Mouse (Mus musculus) MEL (cell line): ENCODE measurements around the gene Lama5. TPM values are rescaled to one million over a fixed set of nuclear protein-coding genes. Genes with fewer than 3 reads are reported as not detected.

Experiments used
- DNase-seq: peaks from one replicate; pipeline ENCODE4 v3.0.0; 2011; ENCODE audit warnings: low read depth, low spot score
- H3K27ac ChIP-seq: 2 replicates; pipeline ENCODE4 v1.5.1; 2012; ENCODE audit warnings: low read depth, mild to moderate bottlenecking, control low read depth, low read length, moderate library complexity; ENCODE audit not compliant: control insufficient read depth
- H3K27me3 ChIP-seq, 2 experiments: fragments of 150-350 bp in 1 of 2; sonication (generic) in 1 of 2; 2 replicates each; pipeline ENCODE4 v1.6.1; 2012; ENCODE audit warnings: low read length in 2 of 2, mild to moderate bottlenecking in 2 of 2, improper control_type of control experiment in 1 of 2, moderate library complexity in 1 of 2; ENCODE audit not compliant: insufficient read depth in 2 of 2, control insufficient read depth in 1 of 2
- H3K36me3 ChIP-seq, 2 experiments: 2 replicates each; pipeline ENCODE4 v1.6.1; 2012 to 2014; ENCODE audit warnings: low read length in 2 of 2, improper control_type of control experiment in 1 of 2, inconsistent platforms in 1 of 2, mild to moderate bottlenecking in 1 of 2; ENCODE audit not compliant: insufficient read depth in 2 of 2, control insufficient read depth in 1 of 2
- H3K4me1 ChIP-seq, 2 experiments: fragments of 150-350 bp in 1 of 2; sonication (generic) in 1 of 2; 2 replicates each; pipeline ENCODE4 v1.6.1; 2012; ENCODE audit warnings: low read length in 2 of 2, improper control_type of control experiment in 1 of 2, mild to moderate bottlenecking in 1 of 2; ENCODE audit not compliant: insufficient read depth in 2 of 2, control insufficient read depth in 1 of 2
- H3K4me3 ChIP-seq, 2 experiments: fragments of 150-350 bp in 1 of 2; sonication (generic) in 1 of 2; 2 replicates each; pipeline ENCODE4 v1.5.1; 2012; ENCODE audit warnings: low read depth in 2 of 2, low read length in 2 of 2, mild to moderate bottlenecking in 2 of 2, moderate library complexity in 2 of 2, control low read depth in 1 of 2, improper control_type of control experiment in 1 of 2; ENCODE audit not compliant: control insufficient read depth in 1 of 2, insufficient read depth in 1 of 2
- H3K79me2 ChIP-seq: 2 replicates; pipeline ENCODE4 v1.6.1; 2012; ENCODE audit warnings: mild to moderate bottlenecking, low read length, moderate library complexity; ENCODE audit not compliant: control insufficient read depth, poor library complexity, insufficient read depth
- H3K9ac ChIP-seq: 2 replicates; pipeline ENCODE4 v1.6.1; 2012; ENCODE audit warnings: low read depth, mild to moderate bottlenecking, control low read depth, low read length, moderate library complexity; ENCODE audit not compliant: control insufficient read depth, poor library complexity, severe bottlenecking
- H3K9me3 ChIP-seq: fragments of 150-350 bp; sonication (generic); replicated peaks from 2 replicates; pipeline ENCODE4 v1.6.1; 2012; ENCODE audit warnings: mild to moderate bottlenecking, low read length, improper control_type of control experiment, moderate library complexity; ENCODE audit not compliant: insufficient read depth
- BHLHE40 ChIP-seq: IDR thresholded peaks from 2 replicates; pipeline ENCODE4 v1.6.1; 2012; ENCODE audit warnings: low read depth, mild to moderate bottlenecking, inconsistent platforms, low read length, improper control_type of control experiment, borderline replicate concordance
- CHD1 ChIP-seq: IDR thresholded peaks from 2 replicates; pipeline ENCODE4 v1.6.1; 2012; ENCODE audit warnings: low read depth, mild to moderate bottlenecking, inconsistent platforms, low read length, improper control_type of control experiment
- CHD2 ChIP-seq: IDR thresholded peaks from 2 replicates; pipeline ENCODE4 v1.6.1; 2011; ENCODE audit warnings: low read length, improper control_type of control experiment
- CTCF ChIP-seq, 3 experiments: IDR thresholded peaks in 2 of 3; conservative IDR thresholded peaks in 1 of 3; 2 replicates each; pipeline ENCODE4 v1.5.1; 2011 to 2012; ENCODE audit warnings: low read length in 3 of 3, low read depth in 2 of 3, mild to moderate bottlenecking in 2 of 3, improper control_type of control experiment in 1 of 3, inconsistent platforms in 1 of 3, mixed read lengths in 1 of 3, moderate library complexity in 1 of 3; ENCODE audit not compliant: control insufficient read depth in 1 of 3, insufficient read depth in 1 of 3, poor library complexity in 1 of 3, severe bottlenecking in 1 of 3
- E2F4 ChIP-seq: IDR thresholded peaks from 2 replicates; pipeline ENCODE4 v1.6.1; 2011; ENCODE audit warnings: low read depth, low read length, improper control_type of control experiment, borderline replicate concordance
- EP300 ChIP-seq, 2 experiments: IDR thresholded peaks; 2 replicates each; pipeline ENCODE4 v1.6.1; 2011; ENCODE audit warnings: improper control_type of control experiment in 2 of 2, low read length in 2 of 2, low read depth in 1 of 2, mild to moderate bottlenecking in 1 of 2
- ETS1 ChIP-seq: IDR thresholded peaks from 2 replicates; pipeline ENCODE4 v1.6.1; 2012; ENCODE audit warnings: low read depth, mild to moderate bottlenecking, inconsistent platforms, low read length, improper control_type of control experiment, moderate library complexity
- GATA1 ChIP-seq: IDR thresholded peaks from 2 replicates; pipeline ENCODE4 v1.6.1; 2011; ENCODE audit warnings: low read depth, low read length, improper control_type of control experiment
- JUND ChIP-seq: IDR thresholded peaks from 2 replicates; pipeline ENCODE4 v1.6.1; 2011; ENCODE audit warnings: low read depth, mild to moderate bottlenecking, improper control_type of control experiment, low read length
- MAFK ChIP-seq: IDR thresholded peaks from 2 replicates; pipeline ENCODE4 v1.6.1; 2011; ENCODE audit warnings: low read depth, mild to moderate bottlenecking, low read length, improper control_type of control experiment, borderline replicate concordance
- MAZ ChIP-seq: IDR thresholded peaks from 2 replicates; pipeline ENCODE4 v1.6.1; 2012; ENCODE audit warnings: low read depth, mild to moderate bottlenecking, inconsistent platforms, low read length, improper control_type of control experiment
- MEF2A ChIP-seq: IDR thresholded peaks from 2 replicates; pipeline ENCODE4 v1.6.1; 2014; ENCODE audit warnings: low read depth, mild to moderate bottlenecking, inconsistent platforms, low read length, improper control_type of control experiment; ENCODE audit not compliant: poor library complexity, insufficient replicate concordance, severe bottlenecking; ENCODE audit errors: extremely low read depth
- MXI1 ChIP-seq: IDR thresholded peaks from 2 replicates; pipeline ENCODE4 v1.6.1; 2011; ENCODE audit warnings: mild to moderate bottlenecking, low read depth, low read length, improper control_type of control experiment
- MYB ChIP-seq: IDR thresholded peaks from 2 replicates; pipeline ENCODE4 v1.6.1; 2011; ENCODE audit warnings: mild to moderate bottlenecking, low read depth, low read length, improper control_type of control experiment
- MYC ChIP-seq: IDR thresholded peaks from 2 replicates; pipeline ENCODE4 v1.6.1; 2011; ENCODE audit warnings: low read depth, mild to moderate bottlenecking, low read length, improper control_type of control experiment, moderate library complexity
- POLR2A ChIP-seq, 2 experiments: IDR thresholded peaks; 2 replicates each; pipeline ENCODE4 v1.6.1; 2011 to 2012; ENCODE audit warnings: low read length in 2 of 2, mild to moderate bottlenecking in 2 of 2, control low read depth in 1 of 2, improper control_type of control experiment in 1 of 2, low read depth in 1 of 2, moderate library complexity in 1 of 2; ENCODE audit not compliant: control insufficient read depth in 1 of 2, insufficient read depth in 1 of 2, poor library complexity in 1 of 2
- POLR2AphosphoS5 ChIP-seq: IDR thresholded peaks from 2 replicates; pipeline ENCODE4 v1.6.1; 2012; ENCODE audit warnings: low read depth, borderline replicate concordance, mild to moderate bottlenecking, inconsistent platforms, low read length, moderate library complexity, mixed read lengths
- SMC3 ChIP-seq: IDR thresholded peaks from 2 replicates; pipeline ENCODE4 v1.6.1; 2011; ENCODE audit warnings: low read depth, low read length, improper control_type of control experiment
- TAL1 ChIP-seq: IDR thresholded peaks from 2 replicates; pipeline ENCODE4 v1.6.1; 2012; ENCODE audit warnings: mild to moderate bottlenecking, inconsistent platforms, low read length, moderate library complexity, mixed read lengths
- TCF12 ChIP-seq: IDR thresholded peaks from 2 replicates; pipeline ENCODE4 v1.6.1; 2014; ENCODE audit warnings: low read depth, mild to moderate bottlenecking, inconsistent platforms, low read length, improper control_type of control experiment, moderate library complexity
- UBTF ChIP-seq: IDR thresholded peaks from 2 replicates; pipeline ENCODE4 v1.6.1; 2012; ENCODE audit warnings: low read depth, mild to moderate bottlenecking, inconsistent platforms, low read length, improper control_type of control experiment, moderate library complexity, borderline replicate concordance; ENCODE audit not compliant: insufficient read depth
- polyA plus RNA-seq, 2 experiments: library from polyadenylated mRNA; stranded (reverse) in 1 of 2; unstranded in 1 of 2; fragments of >175 nt in 1 of 2; fragments of >200 nt in 1 of 2; gene quantifications; 2 replicates each; pipeline versions ENCODE4 v1.2.1 to v1.2.4; 2012; ENCODE audit warnings: low replicate concordance in 2 of 2, low read depth in 1 of 2; ENCODE audit not compliant: insufficient read length in 2 of 2, insufficient read depth in 1 of 2, missing spikeins in 1 of 2
- total RNA-seq: library from RNA; depleted of rRNA; stranded (reverse); fragments of 300-350 nt; gene quantifications from 2 replicates; pipeline ENCODE4 v1.2.3, GENCODE M21; 2012

Lama5 gene
- total and polyA plus RNA-seq, 3 experiments, result 6.1 to 14.6 TPM; not detected in 1

DNA sequence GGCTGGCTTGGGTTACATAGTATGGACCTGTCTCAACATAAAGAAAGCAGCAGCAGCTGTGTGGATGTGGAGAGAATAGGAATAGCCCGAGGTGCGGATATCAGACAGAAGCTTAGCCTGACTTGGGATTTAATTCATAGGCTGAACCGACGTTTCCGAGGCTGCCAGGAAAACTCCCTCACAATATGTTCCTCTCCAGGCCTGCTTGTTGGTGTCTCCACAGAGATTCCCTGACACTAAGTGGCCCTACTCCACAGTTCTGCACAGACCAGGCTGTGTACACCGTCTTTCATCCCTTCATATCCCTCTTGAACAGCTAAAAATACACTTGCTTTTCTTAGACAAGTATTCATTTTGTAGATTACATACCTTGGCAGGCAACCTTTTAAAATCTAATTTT lies 78.3 kb downstream of the Lama5 start:
- H3K9me3 ChIP-seq, result no peaks in the 10 kb centered on the region
- no peak overlapping the region for H3K4me3 ChIP-seq
- H3K36me3 ChIP-seq, result peaks cover 4 to 42% of the 10 kb centered on the region in 2 experiments; a peak in 3 of 4 replicates
- DNase-seq, result no peak
- H3K27me3 ChIP-seq, result no peaks in the 10 kb centered on the region
- peaks cover 0 to 4% of the 10 kb centered on the region in 2 experiments; a peak in 1 of 4 replicates for H3K4me1 ChIP-seq
- H3K27ac ChIP-seq, result no peak overlapping the region
- no peak for TF ChIP-seq POLR2AphosphoS5
- no peak overlapping the region for H3K9ac ChIP-seq
- no peaks in the 10 kb centered on the region for H3K79me2 ChIP-seq

GRCm38 (mm10) chr2:180146091-180146490 lies 79.6 kb downstream of the Lama5 start:
- Histone ChIP-seq H3K9me3 (no peaks in the 10 kb centered on the region), H3K36me3 (peaks cover 4 to 41% of the 10 kb centered on the region in 2 experiments; a peak in 3 of 4 replicates), H3K4me1 (peaks cover 0 to 4% of the 10 kb centered on the region in 2 experiments; a peak in 1 of 4 replicates), H3K9ac (no peak overlapping the region), H3K79me2 (no peaks in the 10 kb centered on the region), H3K27me3 (no peaks in the 10 kb centered on the region), H3K4me3 (no peak overlapping the region), H3K27ac (no peak overlapping the region)
- no peak for DNase-seq
- TF ChIP-seq UBTF, result no peak
- no peak for TF ChIP-seq TCF12
- TF ChIP-seq TAL1, result no peak
- TF ChIP-seq BHLHE40, result no peak
- no peak for TF ChIP-seq CHD1
- no peak for TF ChIP-seq E2F4
- TF ChIP-seq POLR2A (IDR thresholded peaks at IDR 0.05; ENCODE audit: control insufficient read depth in 1 of 2, insufficient read depth in 1 of 2, low read depth in 1 of 2, low read length in 2 of 2, poor library complexity in 1 of 2), result no peak
- no peak for TF ChIP-seq POLR2AphosphoS5
- no peak for TF ChIP-seq MAFK
- no peak for TF ChIP-seq CHD2
- no peak for TF ChIP-seq EP300 (IDR thresholded peaks at IDR 0.05; ENCODE audit: low read depth in 1 of 2, low read length in 2 of 2)
- TF ChIP-seq SMC3, result no peak
- TF ChIP-seq MAZ, result no peak
- TF ChIP-seq MYC, result no peak

- H3K27me3 ChIP-seq, result no peaks in the 10 kb centered on the region
- H3K27ac ChIP-seq, result 0 out of 2 replicates have a peak overlapping the region, but pooled peaks have one; percentile 17
- H3K9me3 ChIP-seq, result no peaks in the 10 kb centered on the region
- DNase-seq, result peak; percentile 77
- peaks cover 17 to 28% of the 10 kb centered on the region in 2 experiments for H3K4me1 ChIP-seq
- TF ChIP-seq TCF12 (0 out of 2 replicates have a peak, but pooled peaks have one; percentile 10), GATA1 (peak; percentile 63), TAL1 (peak; percentile 11; the same call in 1 of the 2 replicates), MYC (no peak), JUND (no peak), MEF2A (no peak), MXI1 (peak; percentile 36; the same call in 1 of the 2 replicates), MYB (no peak), CTCF (IDR thresholded peaks at IDR 0.05 in 2 of 3, conservative IDR thresholded peaks at IDR 0.05 in 1 of 3; ENCODE audit: control insufficient read depth in 1 of 3, insufficient read depth in 1 of 3, low read depth in 2 of 3, low read length in 3 of 3, poor library complexity in 1 of 3, severe bottlenecking in 1 of 3) (no peak), ETS1 (no peak)
- H3K36me3 ChIP-seq, result peaks cover 6 to 33% of the 10 kb centered on the region in 2 experiments; a peak in 3 of 4 replicates
- H3K79me2 ChIP-seq, result peaks cover 7% of the 10 kb centered on the region; the same call in 1 of the 2 replicates
- no peak overlapping the region for H3K4me3 ChIP-seq
- H3K9ac ChIP-seq, result no peak overlapping the region
These were observed 90.2 kb downstream of the Lama5 start for GRCm38 (mm10) chr2:180135414-180135813.
